Mouse (Mus musculus): ENCODE data around the gene Frmd4b.

The Frmd4b gene

GRCm38 (mm10) chr6:97578210-97578609, 39.1 kb downstream of the Frmd4b start:
- no peak for DNase-seq

- no peak for DNase-seq
Measured at GRCm38 (mm10) chr6:97577349-97577748, 40.0 kb downstream of the Frmd4b start.

GRCm38 (mm10) chr6:97576565-97577346, 40.6 kb downstream of the Frmd4b start:
- no peak for DNase-seq

- no peak for DNase-seq
Measured at GRCm38 (mm10) chr6:97576096-97576495, 41.2 kb downstream of the Frmd4b start.

GRCm38 (mm10) chr6:97574973-97575372, 42.4 kb downstream of the Frmd4b start:
- DNase-seq = no peak

- DNase-seq = no peak
Measured at GRCm38 (mm10) chr6:97572226-97572625, 45.1 kb downstream of the Frmd4b start.

- DNase-seq = no peak
Measured at GRCm38 (mm10) chr6:97568538-97568937, 48.8 kb downstream of the Frmd4b start.

GRCm38 (mm10) chr6:97566746-97567145, 50.6 kb downstream of the Frmd4b start:
- DNase-seq = no peak

- DNase-seq = no peak
Measured at GRCm38 (mm10) chr6:97557147-97557546, 60.2 kb downstream of the Frmd4b start.

- no peak for DNase-seq
Measured at GRCm38 (mm10) chr6:97555637-97556036, 61.7 kb downstream of the Frmd4b start.

- no peak for DNase-seq
Measured at GRCm38 (mm10) chr6:97553431-97553830, 63.9 kb downstream of the Frmd4b start.

- DNase-seq = no peak
Measured at GRCm38 (mm10) chr6:97552573-97552972, 64.8 kb downstream of the Frmd4b start.

GRCm38 (mm10) chr6:97551884-97552283, 65.5 kb downstream of the Frmd4b start:
- DNase-seq = no peak

GRCm38 (mm10) chr6:97551161-97551560, 66.2 kb downstream of the Frmd4b start:
- no peak for DNase-seq

GRCm38 (mm10) chr6:97540458-97540857, 76.9 kb downstream of the Frmd4b start:
- DNase-seq = no peak

GRCm38 (mm10) chr6:97535763-97536445, 81.4 kb downstream of the Frmd4b start:
- DNase-seq = no peak

GRCm38 (mm10) chr6:97531043-97531442, 86.3 kb downstream of the Frmd4b start:
- DNase-seq = no peak

GRCm38 (mm10) chr6:97528961-97529680, 88.2 kb downstream of the Frmd4b start:
- no peak for DNase-seq

GRCm38 (mm10) chr6:97526092-97526491, 91.2 kb downstream of the Frmd4b start:
- no peak for DNase-seq

GRCm38 (mm10) chr6:97523118-97523517, 94.2 kb downstream of the Frmd4b start:
- peak; percentile 75 for DNase-seq

GRCm38 (mm10) chr6:97521279-97522038, 95.9 kb downstream of the Frmd4b start:
- DNase-seq = no peak

- DNase-seq = no peak
Measured at GRCm38 (mm10) chr6:97520566-97520965, 96.8 kb downstream of the Frmd4b start.

GRCm38 (mm10) chr6:97519553-97519952, 97.8 kb downstream of the Frmd4b start:
- DNase-seq = peak; percentile 47
